Mouse (Mus musculus): Measurements from ENCODE around the gene AI481877. TPM values are rescaled to one million over a fixed set of nuclear protein-coding genes. Genes with fewer than 3 reads are reported as not detected.

Gene AI481877
- polyA plus RNA-seq (2012; rRNA removed) = not detected in 2 replicates

DNA sequence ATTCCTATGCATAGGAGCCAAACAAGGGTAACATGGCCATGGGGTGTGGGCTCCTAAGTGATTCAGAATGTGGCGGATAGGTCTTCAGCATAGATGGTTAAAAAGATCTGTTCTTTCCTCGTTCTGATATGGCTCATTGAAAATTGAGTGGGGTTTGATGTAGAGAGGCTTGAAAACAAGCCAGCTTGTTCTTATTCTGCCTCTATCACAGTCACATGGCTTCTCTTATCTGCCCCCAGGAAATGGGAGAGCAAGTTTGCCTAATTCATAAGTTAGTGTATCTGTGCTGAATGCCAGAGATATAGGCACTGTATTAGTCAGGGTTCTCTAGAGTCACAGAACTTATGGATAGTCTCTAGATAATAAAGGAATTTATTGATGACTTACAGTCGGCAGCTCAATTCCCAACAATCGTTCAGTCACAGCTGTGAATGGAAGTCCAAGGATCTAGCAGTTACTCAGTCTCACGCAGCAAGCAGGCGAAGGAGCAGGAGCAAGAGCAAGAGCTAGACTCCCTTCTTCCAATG lies at the start of gene AI481877:
TSS of gene AI481877 (minus strand) at position 477 of the 527 bp plus-strand sequence.

DNA sequence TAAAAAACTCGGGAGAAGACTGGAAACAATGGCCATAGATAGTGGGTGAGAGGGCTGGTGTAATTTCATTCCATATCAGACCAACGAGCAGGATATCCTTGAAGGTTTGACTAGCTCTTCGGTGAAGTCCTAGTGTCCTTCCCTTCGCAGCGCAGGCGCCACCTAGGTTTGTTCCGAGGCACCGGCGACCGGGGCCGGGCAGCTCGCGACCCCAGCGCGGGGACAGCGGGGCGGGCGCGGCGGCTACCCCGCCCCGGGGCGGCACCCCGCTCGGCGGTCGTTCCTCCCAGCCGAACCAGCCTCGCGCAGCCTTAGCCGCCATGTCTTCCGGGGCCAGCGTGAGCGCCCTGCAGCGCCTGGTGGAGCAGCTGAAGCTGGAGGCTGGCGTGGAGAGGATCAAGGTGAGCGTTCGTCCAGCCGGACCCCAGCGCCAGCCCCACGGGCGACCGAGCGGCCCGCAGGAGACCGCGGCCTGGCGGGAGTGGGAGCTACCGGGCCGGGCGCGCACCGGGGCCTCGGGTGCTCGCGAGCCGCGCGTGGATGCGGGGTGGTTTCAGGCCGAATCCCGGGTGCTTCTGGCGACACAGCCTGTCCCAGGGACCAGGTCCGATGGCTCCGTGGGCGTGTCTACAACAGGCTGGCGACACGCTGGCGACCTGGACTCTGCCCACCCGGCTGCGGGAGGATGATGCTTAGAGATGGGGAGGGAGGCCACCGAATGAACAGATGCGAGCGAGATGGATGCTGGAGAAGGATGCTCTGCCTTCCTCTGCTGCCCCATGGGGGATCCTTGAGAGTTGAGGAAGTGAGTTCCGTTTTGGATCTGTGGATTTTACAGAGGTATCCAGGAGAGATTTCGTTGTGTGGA lies 103.6 kb downstream of the AI481877 start, which contains the start of gene Gng10:
TSS of gene Gng10 (plus strand) at position 171 of the 868 bp plus-strand sequence.

DNA sequence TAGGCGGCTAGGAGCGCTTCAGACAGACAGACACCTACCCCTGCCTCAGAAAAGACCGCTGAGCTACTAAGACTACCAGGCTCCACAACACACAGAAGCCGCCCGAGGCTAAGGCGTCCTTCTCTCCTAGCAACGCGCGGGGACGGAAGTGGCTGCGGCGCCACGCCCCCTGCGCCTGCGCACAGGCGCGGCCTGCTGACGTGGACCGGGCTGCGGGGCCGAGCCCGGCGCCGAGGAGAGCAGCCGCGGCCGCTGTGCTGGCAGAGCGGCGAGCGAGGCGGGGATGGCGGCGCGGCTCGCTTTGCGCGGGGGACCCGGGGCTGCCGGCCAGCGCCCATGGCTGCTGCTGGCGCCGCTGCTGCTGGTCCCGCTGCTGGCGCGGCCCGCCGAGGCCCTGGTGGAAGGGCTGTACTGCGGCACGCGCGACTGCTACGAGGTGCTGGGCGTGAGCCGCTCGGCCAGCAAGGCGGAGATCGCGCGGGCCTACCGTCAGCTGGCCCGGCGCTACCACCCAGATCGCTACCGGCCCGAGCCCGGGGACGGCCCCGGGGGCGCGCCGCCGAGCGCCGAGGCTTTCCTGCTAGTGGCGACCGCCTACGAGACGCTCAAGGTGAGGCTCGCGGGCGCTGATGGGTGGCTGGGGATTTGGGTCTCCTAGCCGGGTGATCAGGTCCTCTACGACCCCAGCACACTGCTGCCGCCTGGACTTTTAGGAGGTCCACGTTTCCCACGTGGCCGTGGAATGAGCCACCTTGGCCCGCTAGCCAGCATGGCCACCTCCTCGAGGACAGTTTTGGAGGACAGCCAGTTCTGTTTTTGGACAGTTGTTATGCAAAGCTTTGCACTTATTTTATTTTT lies 135.6 kb downstream of the AI481877 start, which contains the start of gene Gm20503:
TSS of gene Gm20503 (plus strand) at position 263 of the 858 bp plus-strand sequence.

GRCm38 (mm10) chr4:58994762-58995161 lies 144.0 kb downstream of the AI481877 start, which contains the start of gene Dnajc25:
Gene Dnajc25, plus strand, starts transcription at chr4:58995062.

Other genes starting within 250 kb of the AI481877 start
- gene Ecpas, start 226.2 kb downstream of the AI481877 start, polyA plus RNA-seq (2012; rRNA removed) = 28.0 and 28.1 TPM in 2 replicates
- 2.9 and 3.2 TPM in 2 replicates for gene Zkscan16, start 195.4 kb downstream of the AI481877 start, polyA plus RNA-seq (2012; rRNA removed)
- 4.0 and 6.1 TPM in 2 replicates for gene Ptgr1, start 151.9 kb downstream of the AI481877 start, polyA plus RNA-seq (2012; rRNA removed)
- gene Dnajc25, start 143.9 kb downstream of the AI481877 start, polyA plus RNA-seq (2012; rRNA removed) = 4.0 and 6.2 TPM in 2 replicates
- gene Gm20503, start 135.8 kb downstream of the AI481877 start, polyA plus RNA-seq (2012; rRNA removed) = not detected in 2 replicates
- gene Gng10, start 103.9 kb downstream of the AI481877 start, polyA plus RNA-seq (2012; rRNA removed) = 65.4 and 73.0 TPM in 2 replicates
- gene Ugcg, start 50.3 kb upstream of the AI481877 start, polyA plus RNA-seq (2012; rRNA removed) = 48.8 and 49.8 TPM in 2 replicates

All from central nervous system, embryonic 14 days (tissue).